Mouse (Mus musculus) limb, embryonic 11.5 days (tissue): ENCODE results near the gene Rtn4r. TPM values are rescaled to one million over a fixed set of nuclear protein-coding genes. Genes with fewer than 3 reads are reported as not detected.

Experiments used
- ATAC-seq: fragments of 200-750 bp; cut with Nextera tagmentation; 2 replicates; pipeline ENCODE4 v1.8.0; 2017; ENCODE audit warnings: low read depth; ENCODE audit not compliant: insufficient number of reproducible peaks, low FRiP score, low TSS enrichment
- DNase-seq: peaks from one replicate; pipeline ENCODE4 v3.0.0-alpha.2; 2015; ENCODE audit warnings: low spot score
- H3K27ac ChIP-seq: fragments of 300-500 bp; sonication (generic); replicated peaks from 2 replicates; pipeline ENCODE4 v1.5.1; 2014; ENCODE audit warnings: low read depth, mild to moderate bottlenecking, low read length
- H3K27me3 ChIP-seq: fragments of 300-500 bp; sonication (generic); 2 replicates; pipeline ENCODE4 v1.6.1; 2014; ENCODE audit warnings: mild to moderate bottlenecking, low read length, mixed read lengths; ENCODE audit not compliant: control insufficient read depth, insufficient read depth
- H3K36me3 ChIP-seq: fragments of 300-500 bp; sonication (generic); 2 replicates; pipeline ENCODE4 v1.6.1; 2014; ENCODE audit warnings: mild to moderate bottlenecking, low read length, moderate library complexity, mixed read lengths; ENCODE audit not compliant: control insufficient read depth, insufficient read depth
- H3K4me1 ChIP-seq: fragments of 300-500 bp; sonication (generic); 2 replicates; pipeline ENCODE4 v1.6.1; 2014; ENCODE audit warnings: low read length, mixed read lengths; ENCODE audit not compliant: control insufficient read depth, insufficient read depth
- H3K4me2 ChIP-seq: fragments of 300-500 bp; sonication (generic); 2 replicates; pipeline ENCODE4 v1.6.1; 2014; ENCODE audit warnings: low read depth, mild to moderate bottlenecking, moderate library complexity; ENCODE audit not compliant: severe bottlenecking
- H3K4me3 ChIP-seq: fragments of 300-500 bp; sonication (generic); 2 replicates; pipeline ENCODE4 v1.5.1; 2014; ENCODE audit warnings: low read depth, low read length
- H3K9ac ChIP-seq: fragments of 300-500 bp; sonication (generic); 2 replicates; pipeline ENCODE4 v1.6.1; 2014; ENCODE audit warnings: mild to moderate bottlenecking, low read length
- H3K9me3 ChIP-seq: fragments of 300-500 bp; sonication (generic); 2 replicates; pipeline ENCODE4 v1.6.1; 2016; ENCODE audit warnings: low read length; ENCODE audit not compliant: control insufficient read depth
- WGBS: fragments of 180-500 bp; shearing (Covaris S2); extraction: QIAGEN DNeasy Blood & Tissue Kit; methylation state at CpG from one replicate; pipeline ENCODE4 v1.1.7; 2014; 5-methylcytosine and 5-hydroxymethylcytosine counted together
- polyA plus RNA-seq: library from polyadenylated mRNA; unstranded; fragments of >200 nt; fragmentation: Nextera tagmentation; extraction: Ambion mirVana; gene quantifications from 2 replicates; pipeline ENCODE4 v1.2.1, GENCODE M21; 2014

Rtn4r gene
- polyA plus RNA-seq, 1 experiment from 2014 or later = 7.4 TPM

- no peak for ATAC-seq
- Histone ChIP-seq H3K27me3 (no peaks in the 10 kb centered on the region), H3K4me3 (no peak overlapping the region), H3K9ac (no peak overlapping the region), H3K9me3 (no peaks in the 10 kb centered on the region), H3K4me2 (no peak overlapping the region), H3K4me1 (no peaks in the 10 kb centered on the region), H3K36me3 (no peaks in the 10 kb centered on the region), H3K27ac (no peak overlapping the region)
- DNase-seq = no peak
- 85% methylated on average over 5 of the region's 5 CpGs for WGBS
Measured at GRCm38 (mm10) chr16:18169156-18169555, 41.7 kb downstream of the Rtn4r start.

- DNase-seq (no peak), ATAC-seq (no peak)
- Histone ChIP-seq H3K4me2 (no peak overlapping the region), H3K4me1 (no peaks in the 10 kb centered on the region), H3K27me3 (no peaks in the 10 kb centered on the region), H3K4me3 (no peak overlapping the region), H3K9ac (no peak overlapping the region), H3K9me3 (no peaks in the 10 kb centered on the region), H3K36me3 (no peaks in the 10 kb centered on the region), H3K27ac (no peak overlapping the region)
- 94% methylated on average over 3 of the region's 3 CpGs for WGBS
Measured at GRCm38 (mm10) chr16:18169776-18170175, 42.3 kb downstream of the Rtn4r start.

- 13% methylated on average over 7 of the region's 7 CpGs for WGBS
- peaks cover 11% of the 10 kb centered on the region for H3K4me1 ChIP-seq
Measured at GRCm38 (mm10) chr16:18172266-18172855, 44.9 kb downstream of the Rtn4r start.

GRCm38 (mm10) chr16:18173231-18173630 lies 45.8 kb downstream of the Rtn4r start:
- H3K27ac ChIP-seq = no peak overlapping the region
- no peak for ATAC-seq
- no peaks in the 10 kb centered on the region for H3K9me3 ChIP-seq
- H3K4me1 ChIP-seq = peaks cover 11% of the 10 kb centered on the region
- DNase-seq = no peak
- no peaks in the 10 kb centered on the region for H3K36me3 ChIP-seq
- no peak overlapping the region for H3K9ac ChIP-seq
- no peaks in the 10 kb centered on the region for H3K27me3 ChIP-seq
- WGBS = 78% methylated on average over 9 of the region's 9 CpGs
- H3K4me2 ChIP-seq = no peak overlapping the region
- no peak overlapping the region for H3K4me3 ChIP-seq

More at GRCm38 (mm10) chr16:18172266-18172855, 44.9 kb downstream of the Rtn4r start:
- H3K4me2 ChIP-seq = no peak overlapping the region
- H3K36me3 ChIP-seq = no peaks in the 10 kb centered on the region
- H3K4me3 ChIP-seq = no peak overlapping the region
- no peaks in the 10 kb centered on the region for H3K27me3 ChIP-seq
- H3K27ac ChIP-seq = no peak overlapping the region
- peak; percentile 85 for DNase-seq
- no peak overlapping the region for H3K9ac ChIP-seq
- ATAC-seq = no peak
- no peaks in the 10 kb centered on the region for H3K9me3 ChIP-seq

- Histone ChIP-seq H3K27me3 (no peaks in the 10 kb centered on the region), H3K27ac (no peak overlapping the region), H3K4me3 (no peak overlapping the region), H3K36me3 (no peaks in the 10 kb centered on the region), H3K9ac (no peak overlapping the region), H3K9me3 (no peaks in the 10 kb centered on the region), H3K4me1 (peaks cover 11% of the 10 kb centered on the region), H3K4me2 (no peak overlapping the region)
- 78% methylated on average over 11 of the region's 11 CpGs for WGBS
- no peak for DNase-seq
- ATAC-seq = no peak
Measured at GRCm38 (mm10) chr16:18173788-18174187, 46.3 kb downstream of the Rtn4r start.

- Histone ChIP-seq H3K27me3 (no peaks in the 10 kb centered on the region), H3K4me3 (no peak overlapping the region), H3K9ac (peak overlapping the region; percentile 22; the same call in 1 of the 2 replicates), H3K9me3 (no peaks in the 10 kb centered on the region), H3K27ac (peak overlapping the region; percentile 56; the same call in 1 of the 2 replicates), H3K4me2 (no peak overlapping the region), H3K4me1 (peaks cover 21% of the 10 kb centered on the region), H3K36me3 (no peaks in the 10 kb centered on the region)
- DNase-seq = no peak
- ATAC-seq = peak; percentile 42; the same call in 1 of the 2 replicates
- 32% methylated on average over 6 of the region's 6 CpGs for WGBS
Measured at GRCm38 (mm10) chr16:18175817-18176541, 48.5 kb downstream of the Rtn4r start.

GRCm38 (mm10) chr16:18176758-18177157 lies 49.3 kb downstream of the Rtn4r start:
- Histone ChIP-seq H3K4me2 (no peak overlapping the region), H3K9me3 (no peaks in the 10 kb centered on the region), H3K4me3 (no peak overlapping the region), H3K27ac (0 out of 2 replicates have a peak overlapping the region, but pooled peaks have one; percentile 56), H3K36me3 (no peaks in the 10 kb centered on the region), H3K9ac (no peak overlapping the region; the same call in 1 of the 2 replicates), H3K27me3 (no peaks in the 10 kb centered on the region), H3K4me1 (peaks cover 29% of the 10 kb centered on the region)
- WGBS = 86% methylated on average over 4 of the region's 4 CpGs
- DNase-seq (no peak), ATAC-seq (no peak)

GRCm38 (mm10) chr16:18179591-18179990 lies 52.1 kb downstream of the Rtn4r start:
- H3K4me3 ChIP-seq = no peak overlapping the region
- WGBS = 33% methylated on average over 2 of the region's 2 CpGs
- no peaks in the 10 kb centered on the region for H3K27me3 ChIP-seq
- DNase-seq (no peak), ATAC-seq (no peak)
- no peaks in the 10 kb centered on the region for H3K36me3 ChIP-seq
- H3K4me1 ChIP-seq = peaks cover 41% of the 10 kb centered on the region
- no peaks in the 10 kb centered on the region for H3K9me3 ChIP-seq
- H3K9ac ChIP-seq = no peak overlapping the region; the same call in 1 of the 2 replicates
- H3K27ac ChIP-seq = no peak overlapping the region
- H3K4me2 ChIP-seq = no peak overlapping the region
